Mouse (Mus musculus): ENCODE measurements around the gene Gm10271. TPM values are rescaled to one million over a fixed set of nuclear protein-coding genes. Genes with fewer than 3 reads are reported as not detected.

Gm10271 gene
- polyA plus RNA-seq, 1 experiment, result not detected

DNA sequence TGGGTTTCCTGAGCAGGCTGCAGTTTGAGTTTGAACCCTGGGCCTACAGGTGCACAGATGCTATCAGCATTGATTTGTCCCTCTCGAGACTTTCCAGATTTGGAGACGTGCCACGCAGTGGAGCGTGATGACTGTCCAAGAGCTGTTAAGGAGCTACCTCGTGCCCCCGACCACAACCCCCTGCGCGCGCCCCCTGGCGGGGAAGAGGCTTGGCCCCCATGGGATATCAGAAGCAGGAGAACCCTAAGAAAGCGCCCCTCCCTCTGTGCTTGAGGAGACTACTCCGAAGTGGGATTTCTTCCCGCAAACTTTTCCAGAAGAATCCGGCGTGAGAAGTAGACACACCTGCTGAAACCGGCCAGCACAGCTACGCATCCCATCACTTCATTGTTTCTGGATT, 9.6 kb downstream of the Gm10271 start:
- 54% methylated on average over 17 of the region's 17 CpGs for WGBS
- Histone ChIP-seq H3K4me3 (replicated peaks; ENCODE audit: extremely low read depth, low read depth, low read length) (no peak overlapping the region), H3K4me1 (ENCODE audit: control insufficient read depth, insufficient read depth, low read length) (no peaks in the 10 kb centered on the region)
- DNase-seq, result no peak
- TF ChIP-seq CTCF (IDR thresholded peaks at IDR 0.05; ENCODE audit: insufficient read depth, low read length) (no peak), POLR2A (IDR thresholded peaks at IDR 0.05; ENCODE audit: borderline replicate concordance, extremely low read depth, low read depth, low read length) (no peak)

DNA sequence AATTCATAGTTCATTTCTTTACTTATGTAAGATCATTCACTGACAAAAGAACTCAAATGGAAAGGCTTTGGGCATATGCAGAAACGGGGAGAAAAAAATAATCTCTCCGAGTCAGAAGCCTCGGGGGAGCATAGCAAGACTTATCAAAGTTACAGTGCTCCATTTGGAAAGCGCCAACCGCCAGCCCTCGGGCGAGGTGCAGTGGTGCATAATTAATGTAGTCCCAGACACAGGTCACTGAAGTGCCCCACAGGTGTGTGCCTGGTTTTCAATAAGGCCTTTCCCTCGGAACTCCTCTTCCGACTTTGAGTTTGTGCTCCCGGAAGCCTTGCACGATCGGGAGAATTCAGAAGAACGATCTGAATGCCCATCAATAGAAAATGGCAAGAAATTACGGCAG, 10.3 kb downstream of the Gm10271 start:
- no peaks in the 10 kb centered on the region for H3K4me1 ChIP-seq (ENCODE audit: control insufficient read depth, insufficient read depth, low read length)
- no peak overlapping the region for H3K4me3 ChIP-seq (replicated peaks; ENCODE audit: extremely low read depth, low read depth, low read length)
- no peak for TF ChIP-seq POLR2A (IDR thresholded peaks at IDR 0.05; ENCODE audit: borderline replicate concordance, extremely low read depth, low read depth, low read length)
- TF ChIP-seq CTCF (IDR thresholded peaks at IDR 0.05; ENCODE audit: insufficient read depth, low read length), result no peak
- DNase-seq, result no peak
- 81% methylated on average over 14 of the region's 14 CpGs for WGBS

DNA sequence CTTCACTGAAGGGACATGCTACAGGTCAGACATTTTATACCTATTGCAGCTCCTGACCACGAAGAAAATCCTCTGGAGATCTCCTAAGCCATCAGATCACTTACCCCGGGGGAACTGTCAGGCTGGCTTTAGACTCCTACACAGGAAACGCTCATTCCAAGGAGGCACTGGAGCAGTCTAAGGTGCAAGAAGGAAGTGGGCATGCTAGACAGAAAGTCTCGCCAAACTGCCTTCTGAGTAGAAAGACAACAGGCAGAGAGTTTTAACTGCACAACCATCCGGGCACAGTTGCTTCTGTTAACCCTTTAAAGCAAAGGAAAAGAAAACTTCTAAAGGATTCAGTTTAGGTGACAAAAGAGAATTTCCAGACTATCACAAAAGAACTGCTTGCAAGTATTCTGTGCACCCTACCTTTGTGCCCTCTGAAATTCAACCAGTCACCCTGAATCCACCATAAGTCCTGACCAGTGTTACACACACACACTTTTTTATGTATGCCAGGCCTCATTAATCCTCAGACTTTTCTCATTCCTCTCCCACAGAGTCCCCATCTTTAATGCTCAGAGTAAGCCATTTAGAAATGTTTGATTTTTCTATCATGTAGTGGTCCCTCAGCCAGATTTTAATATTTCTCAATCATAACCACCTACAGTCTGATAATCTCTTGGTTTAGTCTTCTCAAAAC, 14.4 kb downstream of the Gm10271 start:
- no peaks in the 10 kb centered on the region for H3K4me1 ChIP-seq (ENCODE audit: control insufficient read depth, insufficient read depth, low read length)
- WGBS, result 32% methylated on average over 5 of the region's 5 CpGs
- no peak for DNase-seq

DNA sequence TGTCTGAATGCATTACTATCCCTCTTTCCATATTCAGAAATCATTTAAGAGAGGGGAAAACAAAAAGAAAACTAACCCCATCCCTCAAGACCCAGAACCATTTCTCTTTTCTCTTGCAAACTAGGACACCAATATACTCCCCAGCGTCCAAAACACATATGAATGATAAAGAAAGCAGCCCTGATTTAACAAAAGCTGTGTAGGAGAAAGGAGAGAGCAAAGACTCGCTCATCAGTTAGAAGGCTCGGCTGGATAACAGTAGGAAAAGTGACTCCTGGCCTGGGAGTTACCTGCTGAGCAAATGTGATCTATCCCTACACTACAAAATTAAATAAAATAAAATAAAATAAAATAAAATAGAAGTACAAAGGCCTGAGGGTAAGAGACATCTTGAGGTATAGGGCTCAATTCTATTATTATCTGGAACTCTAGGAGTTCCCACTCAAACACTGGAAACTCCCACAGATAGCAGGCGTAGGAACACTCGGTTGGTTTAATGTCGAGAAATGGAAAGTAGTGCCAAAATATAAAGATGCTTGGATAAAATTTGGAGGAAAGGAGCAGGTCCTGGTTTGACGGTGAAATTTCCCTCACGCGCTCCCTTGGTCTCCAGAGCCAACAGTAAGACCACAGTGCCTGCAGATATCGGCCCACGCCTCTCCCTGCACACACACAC, 15.8 kb downstream of the Gm10271 start:
- DNase-seq, result no peak
- no peaks in the 10 kb centered on the region for H3K4me1 ChIP-seq (ENCODE audit: control insufficient read depth, insufficient read depth, low read length)
- TF ChIP-seq CTCF (IDR thresholded peaks at IDR 0.05; ENCODE audit: insufficient read depth, low read length), result no peak
- H3K4me3 ChIP-seq (replicated peaks; ENCODE audit: extremely low read depth, low read depth, low read length), result no peak overlapping the region
- 94% methylated on average over 11 of the region's 11 CpGs for WGBS

More for the DNA sequence above, 14.4 kb downstream of the Gm10271 start:
- H3K4me3 ChIP-seq (replicated peaks; ENCODE audit: extremely low read depth, low read depth, low read length), result no peak overlapping the region
- TF ChIP-seq POLR2A (IDR thresholded peaks at IDR 0.05; ENCODE audit: borderline replicate concordance, extremely low read depth, low read depth, low read length) (no peak), CTCF (IDR thresholded peaks at IDR 0.05; ENCODE audit: insufficient read depth, low read length) (no peak)

DNA sequence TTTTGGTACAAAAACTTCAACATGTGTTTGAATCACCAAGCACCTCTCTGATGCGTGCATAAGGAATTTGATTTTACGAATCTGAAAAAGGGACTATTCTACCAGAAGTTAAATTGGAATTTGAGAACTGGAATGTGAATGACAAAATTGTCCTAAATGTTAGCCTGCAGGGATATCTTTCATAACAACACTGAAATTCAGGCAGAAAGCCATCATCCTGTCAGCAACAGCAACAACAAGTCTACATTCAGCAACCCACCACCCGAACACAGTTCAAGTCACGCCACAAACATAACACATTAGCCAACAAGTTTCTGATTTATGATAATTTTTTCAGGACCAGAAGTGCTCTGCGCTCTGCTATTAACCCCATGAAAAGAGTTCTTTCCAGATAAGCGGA, 17.2 kb downstream of the Gm10271 start:
- DNase-seq, result no peak
- 81% methylated on average over 6 of the region's 6 CpGs for WGBS
- TF ChIP-seq POLR2A (IDR thresholded peaks at IDR 0.05; ENCODE audit: borderline replicate concordance, extremely low read depth, low read depth, low read length) (no peak), CTCF (IDR thresholded peaks at IDR 0.05; ENCODE audit: insufficient read depth, low read length) (no peak)
- Histone ChIP-seq H3K4me1 (ENCODE audit: control insufficient read depth, insufficient read depth, low read length) (peaks cover 3% of the 10 kb centered on the region), H3K4me3 (replicated peaks; ENCODE audit: extremely low read depth, low read depth, low read length) (no peak overlapping the region)

DNA sequence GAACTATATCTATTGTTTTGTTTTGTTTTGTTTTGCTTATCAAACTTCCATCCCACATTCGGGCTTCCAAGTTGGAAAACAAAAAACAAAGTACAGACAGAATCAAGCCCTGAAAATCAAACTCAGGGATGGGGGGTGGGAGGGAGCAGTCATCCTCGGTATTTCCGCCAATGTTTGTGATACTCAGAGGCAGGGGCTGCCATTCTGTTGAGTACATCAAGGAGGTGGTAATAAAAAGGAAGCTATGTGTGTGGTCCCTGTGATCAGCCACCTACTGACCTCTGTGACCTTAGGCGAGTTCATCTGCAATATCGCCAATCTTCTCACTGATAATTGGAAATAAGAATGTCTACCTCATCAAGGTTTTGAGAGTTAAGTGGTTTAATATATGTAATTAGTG, 21.5 kb downstream of the Gm10271 start:
- 20% methylated on average over 5 of the region's 5 CpGs for WGBS
- Histone ChIP-seq H3K4me3 (replicated peaks; ENCODE audit: extremely low read depth, low read depth, low read length) (peak overlapping the region; percentile 45), H3K4me1 (ENCODE audit: control insufficient read depth, insufficient read depth, low read length) (peaks cover 8% of the 10 kb centered on the region)
- DNase-seq, result no peak
- no peak for TF ChIP-seq CTCF (IDR thresholded peaks at IDR 0.05; ENCODE audit: insufficient read depth, low read length)

DNA sequence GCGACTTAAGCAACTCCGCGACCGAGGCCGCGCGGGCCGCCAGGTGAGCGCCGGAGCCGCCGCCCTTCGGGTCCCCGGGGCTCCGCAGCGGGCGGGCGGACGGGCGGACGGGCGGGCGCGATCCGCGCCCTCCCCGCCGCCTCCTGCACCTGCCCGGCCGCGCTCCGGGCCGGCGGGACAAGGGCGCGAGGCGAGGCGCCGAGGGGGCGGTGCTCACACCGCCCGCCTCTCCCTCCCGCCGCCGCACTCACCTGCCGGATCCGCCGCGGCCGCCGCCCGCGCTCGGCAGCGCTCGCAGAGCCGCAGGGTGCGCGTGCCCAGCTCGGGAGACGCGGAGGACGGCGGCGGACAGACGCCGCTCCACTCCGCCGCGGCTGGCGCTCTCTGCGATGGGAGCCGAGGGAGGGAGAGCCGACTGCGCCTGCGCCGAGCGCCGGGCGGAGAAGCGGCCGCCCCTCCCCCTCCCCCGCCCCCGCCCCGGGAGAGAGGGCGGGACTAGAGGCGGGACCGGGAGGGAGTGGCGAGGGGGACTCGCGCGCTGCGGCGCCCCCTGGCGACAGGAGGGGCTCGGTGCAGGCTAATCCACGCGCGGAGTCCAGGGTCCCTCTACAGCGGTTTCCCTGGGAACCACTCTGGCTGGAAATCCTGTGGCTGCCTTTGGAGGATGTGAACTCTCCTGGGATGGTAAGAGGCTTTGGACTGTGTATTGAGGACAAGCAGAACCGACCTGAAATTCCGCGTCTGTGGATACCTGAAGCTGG, 22.2 kb downstream of the Gm10271 start, which contains the start of gene Rab3ip:
Gene Rab3ip, minus strand, starts transcription at position 761 of the 761 bp plus-strand sequence.
- WGBS, result 2% methylated on average over 100 of the region's 103 CpGs
- TF ChIP-seq CTCF (IDR thresholded peaks at IDR 0.05; ENCODE audit: insufficient read depth, low read length) (peak; percentile 60), POLR2A (IDR thresholded peaks at IDR 0.05; ENCODE audit: borderline replicate concordance, extremely low read depth, low read depth, low read length) (peak; percentile 68; the same call in 1 of the 2 replicates)
- H3K4me3 ChIP-seq (replicated peaks; ENCODE audit: extremely low read depth, low read depth, low read length), result peak within 1 kb of the TSS; percentile 78
- peaks cover 8% of the 10 kb centered on the region for H3K4me1 ChIP-seq (ENCODE audit: control insufficient read depth, insufficient read depth, low read length)
- DNase-seq, result peak; percentile 87

DNA sequence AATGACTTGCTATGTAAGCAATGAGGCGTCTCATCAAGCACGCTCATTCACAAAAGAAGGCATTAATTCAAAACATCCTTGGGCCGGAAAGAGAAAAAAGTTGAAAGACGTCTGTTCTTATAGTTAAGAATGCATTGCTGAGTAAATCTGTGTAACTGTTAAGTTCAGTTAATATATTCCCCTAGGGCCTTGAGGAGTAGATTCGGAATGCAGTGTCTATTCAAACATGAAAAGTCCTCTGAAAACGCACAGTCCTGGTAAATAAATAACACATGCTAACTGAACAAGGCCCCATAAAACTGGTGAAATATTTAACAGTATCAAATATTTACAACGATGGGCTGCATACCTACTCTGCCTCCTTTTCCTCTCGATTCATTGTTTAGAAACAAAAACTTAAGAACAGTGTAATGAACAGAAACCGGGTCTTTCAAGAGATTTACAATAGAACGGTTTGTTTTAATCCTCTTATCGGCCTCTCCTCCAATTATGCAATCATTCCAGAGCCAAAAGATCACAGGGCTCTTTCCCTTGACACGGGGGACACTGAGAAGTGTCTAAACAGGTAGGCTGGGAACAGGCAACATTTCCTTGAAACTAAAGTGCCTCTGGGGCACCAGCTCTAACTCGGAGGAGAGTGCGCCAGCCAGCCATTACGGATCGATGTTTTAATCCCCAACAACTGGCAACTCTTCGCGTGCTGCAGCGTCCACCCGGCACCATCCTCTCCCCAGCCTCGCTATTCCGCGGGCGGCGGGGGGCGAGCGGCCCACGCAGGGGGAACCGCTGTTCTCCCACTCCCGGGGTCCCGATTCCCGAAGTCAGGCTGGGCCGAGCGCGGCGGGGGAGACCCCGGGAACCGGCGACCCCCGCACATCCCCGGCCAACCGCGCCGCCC, 23.0 kb downstream of the Gm10271 start:
- Histone ChIP-seq H3K4me1 (ENCODE audit: control insufficient read depth, insufficient read depth, low read length) (peaks cover 8% of the 10 kb centered on the region), H3K4me3 (replicated peaks; ENCODE audit: extremely low read depth, low read depth, low read length) (peak overlapping the region; percentile 78)
- 5% methylated on average over 43 of the region's 44 CpGs for WGBS
- peak; percentile 58 for DNase-seq
- TF ChIP-seq CTCF (IDR thresholded peaks at IDR 0.05; ENCODE audit: insufficient read depth, low read length) (no peak), POLR2A (IDR thresholded peaks at IDR 0.05; ENCODE audit: borderline replicate concordance, extremely low read depth, low read depth, low read length) (no peak)

DNA sequence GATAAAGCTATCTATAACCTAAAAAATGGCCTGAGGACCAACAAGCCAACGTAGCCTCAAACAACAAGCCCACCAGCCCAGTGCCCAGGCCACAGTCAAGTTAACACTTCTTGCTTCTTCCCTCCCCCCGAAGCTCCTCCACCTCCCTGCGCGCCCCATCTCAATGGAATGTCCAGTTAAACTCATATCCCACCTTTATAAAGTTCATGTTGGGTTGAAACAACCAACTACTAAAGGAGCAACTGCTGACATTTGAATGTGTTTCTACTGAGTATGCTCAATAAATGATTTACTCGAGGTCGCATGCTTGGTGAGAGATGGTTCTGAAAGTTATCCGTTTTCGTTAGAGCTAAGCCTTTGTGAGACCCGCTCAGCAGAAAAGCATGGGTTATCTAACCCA, 24.0 kb downstream of the Gm10271 start:
- WGBS, result 82% methylated on average over 9 of the region's 9 CpGs
- DNase-seq, result no peak

More for the DNA sequence above, 24.0 kb downstream of the Gm10271 start:
- TF ChIP-seq POLR2A (IDR thresholded peaks at IDR 0.05; ENCODE audit: borderline replicate concordance, extremely low read depth, low read depth, low read length) (no peak), CTCF (IDR thresholded peaks at IDR 0.05; ENCODE audit: insufficient read depth, low read length) (no peak)
- Histone ChIP-seq H3K4me1 (ENCODE audit: control insufficient read depth, insufficient read depth, low read length) (peaks cover 8% of the 10 kb centered on the region), H3K4me3 (replicated peaks; ENCODE audit: extremely low read depth, low read depth, low read length) (no peak overlapping the region)

Measured in lung, adult 2 months (tissue).